Mouse (Mus musculus) colon, adult 2 months (tissue): ENCODE results near the gene 0610010K14Rik. TPM values are rescaled to one million over a fixed set of nuclear protein-coding genes. Genes with fewer than 3 reads are reported as not detected.

Experiments
- polyA plus RNA-seq: library from polyadenylated mRNA; depleted of rRNA; stranded (reverse); fragments of >200 nt; gene quantifications from 2 replicates; pipeline ENCODE4 v1.2.3, GENCODE M21; 2012; rRNA removed

The 0610010K14Rik gene
- 45.7 and 58.9 TPM in 2 replicates for polyA plus RNA-seq

DNA sequence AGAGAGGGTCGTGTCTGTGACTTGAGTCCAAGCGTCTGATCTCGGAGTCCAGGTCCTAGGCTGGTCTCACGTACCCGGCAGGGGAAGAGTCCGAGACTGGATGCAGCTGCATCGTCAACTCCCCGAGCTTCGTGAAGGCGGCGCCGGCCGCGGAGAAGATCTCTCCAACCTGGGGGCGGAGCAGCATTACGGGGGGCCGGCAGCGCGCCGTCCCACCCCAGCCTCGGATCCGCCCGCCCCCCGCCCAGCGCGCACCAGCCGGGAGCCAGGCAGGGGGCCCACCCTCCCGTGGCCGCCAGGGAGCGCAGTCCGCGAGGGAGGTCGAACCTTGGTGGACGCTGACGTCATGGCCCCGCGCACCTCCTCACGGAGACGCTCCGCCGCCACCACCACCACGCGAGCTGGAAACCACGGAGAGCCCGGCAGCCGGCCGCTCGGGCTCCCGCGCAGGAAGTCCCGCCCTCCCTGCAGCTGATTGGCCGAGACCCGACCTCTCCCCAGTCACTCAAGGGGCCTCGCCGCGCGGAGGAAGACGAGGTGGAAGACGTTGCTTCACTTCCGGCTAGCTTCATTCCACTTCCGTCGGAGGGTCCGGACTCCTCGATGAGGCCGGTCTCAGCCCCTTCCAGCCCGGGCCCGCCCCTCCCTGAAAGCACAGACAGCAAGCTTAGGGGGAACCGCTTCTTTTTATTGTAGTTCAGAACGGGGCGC lies at the start of gene 0610010K14Rik:
TSS of gene 0610010K14Rik (minus strand) at position 458 of the 711 bp plus-strand sequence.

GRCm38 (mm10) chr11:70254931-70255531 lies 17.3 kb upstream of the 0610010K14Rik start, which contains the start of gene Alox12:
Alox12 (minus strand) TSS chr11:70255353.

DNA sequence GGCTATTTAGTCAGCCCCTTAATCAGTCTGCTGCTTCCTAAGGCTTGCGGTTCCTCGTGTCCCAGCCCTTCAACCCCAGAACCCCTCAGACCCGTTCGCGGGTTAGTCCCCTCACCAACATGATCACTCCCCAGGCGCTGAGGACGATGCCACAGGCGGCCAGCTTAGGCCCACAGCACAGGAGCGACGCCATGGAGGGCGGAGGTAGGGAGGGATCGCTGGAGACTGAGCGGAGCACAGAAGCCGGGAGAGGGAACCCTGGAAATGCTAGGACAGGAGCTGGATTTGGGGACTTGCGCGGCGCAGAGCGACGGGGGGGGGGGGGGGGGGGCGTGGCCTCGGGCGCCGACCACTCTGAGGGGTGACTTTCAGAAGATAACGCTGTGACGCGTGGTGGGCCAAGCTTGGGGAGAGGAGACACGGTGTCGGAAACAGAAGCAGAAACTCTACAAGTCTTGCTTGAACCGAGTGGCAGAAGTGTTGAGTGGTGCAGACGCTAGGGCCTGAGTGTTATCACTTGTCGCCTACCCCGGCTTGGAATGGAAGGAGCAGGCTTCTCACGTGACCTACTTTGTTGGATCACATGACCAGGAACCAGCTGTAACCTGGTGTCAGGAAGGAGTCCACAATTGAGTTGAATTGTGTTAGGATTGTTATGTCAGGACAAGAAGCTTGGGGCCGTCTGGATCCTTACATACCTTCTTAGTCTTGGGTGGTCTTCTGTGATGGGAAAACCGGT lies 2.0 kb upstream of the 0610010K14Rik start, which contains the start of the genes Gm21988 and Rnasek:
TSS of gene Gm21988 (minus strand) at position 290 of the 739 bp plus-strand sequence.
TSS of gene Rnasek (minus strand) at position 302 of the 739 bp plus-strand sequence.

GRCm38 (mm10) chr11:70229260-70230010 lies 8.3 kb downstream of the 0610010K14Rik start, which contains the start of gene Bcl6b:
Bcl6b (minus strand) TSS chr11:70229798.

GRCm38 (mm10) chr11:70220731-70221602 lies 16.7 kb downstream of the 0610010K14Rik start, which contains the start of gene Slc16a13:
Slc16a13 (minus strand) TSS chr11:70221064.

GRCm38 (mm10) chr11:70212423-70212822 lies 25.3 kb downstream of the 0610010K14Rik start, which contains the start of gene Slc16a11:
Slc16a11 (plus strand) TSS chr11:70212752.

Other genes with a start within 250 kb of the 0610010K14Rik start
- 207 and 284 TPM in 2 replicates for gene Gabarap, start 246.8 kb downstream of the 0610010K14Rik start, polyA plus RNA-seq
- gene Phf23, start 242.1 kb downstream of the 0610010K14Rik start, polyA plus RNA-seq, result 12.3 and 13.5 TPM in 2 replicates
- gene Dvl2, start 237.3 kb downstream of the 0610010K14Rik start, polyA plus RNA-seq, result 12.1 TPM in 2 replicates
- gene Acadvl, start 222.5 kb downstream of the 0610010K14Rik start, polyA plus RNA-seq, result 106 and 112 TPM in 2 replicates
- 12.2 and 16.0 TPM in 2 replicates for gene Dlg4, start 221.0 kb downstream of the 0610010K14Rik start, polyA plus RNA-seq
- gene Asgr1, start 183.8 kb downstream of the 0610010K14Rik start, polyA plus RNA-seq, result 0.22 and 0.60 TPM in 2 replicates
- gene Asgr2, start 145.3 kb downstream of the 0610010K14Rik start, polyA plus RNA-seq, result 0.52 TPM in 2 replicates
- gene Mgl2, start 107.6 kb downstream of the 0610010K14Rik start, polyA plus RNA-seq, result 2.6 and 4.0 TPM in 2 replicates
- gene Clec10a, start 81.7 kb downstream of the 0610010K14Rik start, polyA plus RNA-seq, result 1.3 and 3.6 TPM in 2 replicates
- 19.0 and 22.8 TPM in 2 replicates for gene Slc16a11, start 25.2 kb downstream of the 0610010K14Rik start, polyA plus RNA-seq
- 7.2 and 11.0 TPM in 2 replicates for gene Slc16a13, start 16.9 kb downstream of the 0610010K14Rik start, polyA plus RNA-seq
- gene Bcl6b, start 8.1 kb downstream of the 0610010K14Rik start, polyA plus RNA-seq, result 2.0 and 2.7 TPM in 2 replicates
- 5.9 and 6.5 TPM in 2 replicates for gene Gm21988, start 1.9 kb upstream of the 0610010K14Rik start, polyA plus RNA-seq
- gene Rnasek, start 1.9 kb upstream of the 0610010K14Rik start, polyA plus RNA-seq, result 146 and 189 TPM in 2 replicates
- gene Alox12, start 17.4 kb upstream of the 0610010K14Rik start, polyA plus RNA-seq, result 1.2 and 1.7 TPM in 2 replicates
- gene Alox12e, start 84.7 kb upstream of the 0610010K14Rik start, polyA plus RNA-seq, result 0.09 and 0.10 TPM in 2 replicates
- gene Alox15, start 114.1 kb upstream of the 0610010K14Rik start, polyA plus RNA-seq, result 2.3 and 3.8 TPM in 2 replicates
- 13.3 and 14.7 TPM in 2 replicates for gene Pelp1, start 172.1 kb upstream of the 0610010K14Rik start, polyA plus RNA-seq
- 22.9 and 26.3 TPM in 2 replicates for gene Arrb2, start 194.7 kb upstream of the 0610010K14Rik start, polyA plus RNA-seq
- gene Med11, start 214.0 kb upstream of the 0610010K14Rik start, polyA plus RNA-seq, result 18.3 TPM in 2 replicates
- 4.1 and 4.6 TPM in 2 replicates for gene Zmynd15, start 221.5 kb upstream of the 0610010K14Rik start, polyA plus RNA-seq
- 21.9 and 24.0 TPM in 2 replicates for gene Cxcl16, start 222.1 kb upstream of the 0610010K14Rik start, polyA plus RNA-seq